Mouse (Mus musculus): Measurements from ENCODE around the gene Mlxip. TPM values are rescaled to one million over a fixed set of nuclear protein-coding genes. Genes with fewer than 3 reads are reported as not detected.

Mlxip gene
- total RNA-seq, 1 experiment from 2014 or later, result 50.7 TPM

GRCm38 (mm10) chr5:123378712-123379111 is 15.9 kb upstream of the Mlxip start:
- ATAC-seq (ENCODE audit: extremely low read depth, insufficient number of reproducible peaks, low FRiP score, poor library complexity, severe bottlenecking), result no peak

DNA sequence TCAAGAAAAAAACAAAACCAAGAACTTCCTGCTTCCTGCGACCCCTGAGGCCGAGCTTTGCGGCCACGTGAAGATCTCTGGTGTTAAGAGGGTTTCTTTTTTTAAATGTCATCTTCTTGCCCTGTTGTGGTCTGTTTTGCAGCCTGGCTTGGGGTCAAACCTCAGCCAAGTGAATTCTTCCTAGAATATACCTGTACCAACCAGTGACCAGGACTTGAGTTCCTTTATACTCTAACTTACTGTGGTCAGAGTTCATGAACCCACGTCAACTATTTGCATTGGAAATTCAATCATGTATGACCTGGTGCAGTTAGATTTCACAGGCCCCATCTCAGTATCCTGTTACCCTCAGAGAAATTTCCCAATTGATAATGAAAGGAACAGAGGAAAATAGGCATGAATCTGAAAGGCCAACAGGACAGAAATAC is 15.1 kb upstream of the Mlxip start:
- peak; percentile 30; the same call in 1 of the 2 replicates for ATAC-seq (ENCODE audit: extremely low read depth, insufficient number of reproducible peaks, low FRiP score, poor library complexity, severe bottlenecking)

- ATAC-seq (ENCODE audit: extremely low read depth, insufficient number of reproducible peaks, low FRiP score, poor library complexity, severe bottlenecking), result peak; percentile 44
Observed at GRCm38 (mm10) chr5:123381968-123382367, 12.6 kb upstream of the Mlxip start.

DNA sequence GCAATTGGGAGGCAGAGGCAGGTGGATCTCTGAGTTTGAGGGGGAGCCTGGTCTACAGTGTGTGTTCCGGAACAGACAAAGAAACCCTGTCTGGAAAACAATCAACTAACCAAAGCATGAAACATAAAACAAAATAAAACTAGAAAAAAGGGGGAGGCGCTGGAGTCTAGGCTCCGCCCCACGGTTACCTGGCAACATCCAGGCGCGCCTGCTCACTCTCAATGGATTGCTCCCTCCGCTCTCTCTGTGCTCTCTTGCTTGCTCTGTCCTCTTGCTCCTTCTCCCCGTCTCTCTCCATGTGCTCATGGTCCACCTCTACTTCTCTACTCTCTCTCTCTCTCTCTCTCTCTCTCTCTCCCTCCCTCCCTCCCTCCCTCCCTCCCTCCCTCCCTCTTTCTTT is 11.9 kb upstream of the Mlxip start:
- ATAC-seq (ENCODE audit: extremely low read depth, insufficient number of reproducible peaks, low FRiP score, poor library complexity, severe bottlenecking), result no peak

- peak; percentile 36; the same call in 1 of the 2 replicates for ATAC-seq (ENCODE audit: extremely low read depth, insufficient number of reproducible peaks, low FRiP score, poor library complexity, severe bottlenecking)
Observed at GRCm38 (mm10) chr5:123388452-123388851, 6.1 kb upstream of the Mlxip start.

- no peak for ATAC-seq (ENCODE audit: extremely low read depth, insufficient number of reproducible peaks, low FRiP score, poor library complexity, severe bottlenecking)
Observed at GRCm38 (mm10) chr5:123390536-123391441, 3.8 kb upstream of the Mlxip start.

DNA sequence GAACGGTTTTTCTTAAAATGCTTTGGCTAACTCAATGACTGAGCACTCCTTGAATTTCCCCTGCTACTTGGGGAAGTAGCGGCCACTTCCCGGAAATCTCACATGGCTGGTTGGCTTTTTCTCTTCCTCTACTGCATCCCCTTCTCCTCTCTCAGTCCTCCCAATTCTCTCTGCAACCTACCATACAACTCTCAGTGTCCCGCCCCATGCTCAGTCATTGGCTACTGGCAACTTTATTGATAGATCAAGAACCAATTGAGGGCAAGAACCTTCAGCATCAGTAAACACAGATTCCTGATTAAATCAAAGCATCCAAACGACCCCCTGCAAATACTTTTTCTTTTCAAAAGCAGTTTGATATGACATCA is 3.2 kb upstream of the Mlxip start:
- no peak for ATAC-seq (ENCODE audit: extremely low read depth, insufficient number of reproducible peaks, low FRiP score, poor library complexity, severe bottlenecking)

- no peak for ATAC-seq (ENCODE audit: extremely low read depth, insufficient number of reproducible peaks, low FRiP score, poor library complexity, severe bottlenecking)
Observed at GRCm38 (mm10) chr5:123393786-123394302, 754 bp upstream of the Mlxip start.

DNA sequence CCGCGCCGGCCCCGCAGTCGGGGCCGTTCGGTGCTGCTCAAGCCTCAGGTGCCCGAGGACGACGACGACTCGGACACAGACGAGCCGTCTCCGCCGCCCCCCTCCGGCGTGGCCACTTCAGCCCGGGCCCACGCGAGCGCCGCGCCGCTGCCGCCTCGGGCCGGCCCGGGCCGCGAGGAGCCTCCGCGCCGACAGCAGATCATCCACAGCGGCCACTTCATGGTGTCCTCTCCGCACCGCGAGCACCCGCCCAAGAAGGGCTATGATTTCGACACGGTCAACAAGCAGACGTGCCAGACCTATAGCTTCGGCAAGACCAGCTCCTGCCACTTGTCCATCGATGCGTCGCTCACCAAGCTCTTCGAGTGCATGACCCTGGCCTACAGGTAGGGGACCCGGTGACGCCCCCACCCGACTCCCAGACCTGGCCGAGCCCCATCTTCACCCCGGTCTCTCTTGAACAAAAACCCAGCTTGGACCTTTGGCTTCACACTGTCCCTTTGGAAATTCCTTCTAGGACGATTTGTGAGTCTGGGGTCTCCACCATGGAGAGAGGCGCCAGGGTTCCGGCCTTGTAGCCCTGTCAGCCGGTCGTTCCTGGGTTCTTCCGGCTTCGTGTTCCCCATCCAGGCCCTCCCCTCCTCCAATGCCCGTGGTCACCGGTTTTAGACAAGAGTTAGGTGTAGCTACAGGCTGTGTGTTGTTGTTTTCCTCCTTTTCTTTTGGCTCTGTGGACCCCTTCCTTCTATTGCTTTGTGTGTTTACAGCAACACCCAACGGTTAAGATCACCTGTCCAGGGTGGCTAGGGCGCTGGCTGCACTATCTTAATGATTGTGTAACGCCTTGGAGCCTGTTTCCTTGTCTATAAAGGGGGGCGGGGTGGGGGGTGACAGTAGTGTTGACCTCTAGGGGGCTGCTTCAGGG is 621 bp downstream of the Mlxip start:
- peak; percentile 31; the same call in 1 of the 2 replicates for ATAC-seq (ENCODE audit: extremely low read depth, insufficient number of reproducible peaks, low FRiP score, poor library complexity, severe bottlenecking)

DNA sequence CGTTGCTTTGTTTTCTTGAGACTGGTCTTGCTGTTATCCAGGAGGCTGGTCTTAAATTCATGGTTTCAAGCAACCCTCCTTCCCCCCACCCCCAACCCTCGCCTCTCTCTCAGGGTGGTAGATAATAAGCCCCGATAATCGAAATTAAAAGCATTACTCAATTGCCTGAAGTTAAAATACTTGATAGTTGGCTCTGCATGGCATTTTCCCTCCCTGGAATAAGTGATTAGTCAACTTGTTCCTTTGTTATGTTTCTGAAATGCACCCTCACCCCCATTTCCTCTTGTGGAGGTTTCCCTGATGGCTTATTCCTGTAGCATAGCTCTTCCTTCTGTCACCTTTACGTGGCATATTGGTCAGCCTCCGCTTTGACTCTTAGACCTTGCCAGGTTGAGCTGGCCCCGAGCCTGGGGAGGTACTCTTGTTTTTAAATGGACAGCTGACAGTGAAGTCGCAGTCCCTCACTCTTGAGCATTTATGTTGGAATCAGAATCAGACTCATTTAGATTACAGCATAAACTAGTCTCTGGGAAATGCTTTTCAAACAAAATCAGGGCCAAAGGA is 2.4 kb downstream of the Mlxip start:
- ATAC-seq (ENCODE audit: extremely low read depth, insufficient number of reproducible peaks, low FRiP score, poor library complexity, severe bottlenecking), result no peak

DNA sequence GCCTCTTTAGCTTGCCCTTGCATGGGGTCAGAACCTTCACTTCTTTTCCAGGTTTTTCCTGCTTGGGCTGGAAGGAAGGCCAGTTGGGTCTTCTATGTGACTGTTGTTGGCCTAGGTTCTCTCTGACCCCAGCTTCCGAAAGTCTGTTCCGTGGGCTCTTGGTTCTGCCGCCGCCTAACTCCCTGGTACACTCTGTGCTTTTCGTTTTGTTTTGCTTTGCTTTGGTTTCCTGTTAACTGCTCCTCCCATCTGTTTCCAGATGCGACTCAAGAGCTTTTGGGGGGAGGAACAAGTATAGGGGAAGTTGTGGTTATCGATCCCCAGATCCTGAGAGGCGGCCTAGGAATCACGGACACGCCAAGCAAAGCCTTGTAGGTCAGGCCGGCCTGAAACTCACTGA is 3.2 kb downstream of the Mlxip start:
- ATAC-seq (ENCODE audit: extremely low read depth, insufficient number of reproducible peaks, low FRiP score, poor library complexity, severe bottlenecking), result no peak; the same call in 1 of the 2 replicates

- no peak for ATAC-seq (ENCODE audit: extremely low read depth, insufficient number of reproducible peaks, low FRiP score, poor library complexity, severe bottlenecking)
Observed at GRCm38 (mm10) chr5:123398856-123399498, 4.4 kb downstream of the Mlxip start.

DNA sequence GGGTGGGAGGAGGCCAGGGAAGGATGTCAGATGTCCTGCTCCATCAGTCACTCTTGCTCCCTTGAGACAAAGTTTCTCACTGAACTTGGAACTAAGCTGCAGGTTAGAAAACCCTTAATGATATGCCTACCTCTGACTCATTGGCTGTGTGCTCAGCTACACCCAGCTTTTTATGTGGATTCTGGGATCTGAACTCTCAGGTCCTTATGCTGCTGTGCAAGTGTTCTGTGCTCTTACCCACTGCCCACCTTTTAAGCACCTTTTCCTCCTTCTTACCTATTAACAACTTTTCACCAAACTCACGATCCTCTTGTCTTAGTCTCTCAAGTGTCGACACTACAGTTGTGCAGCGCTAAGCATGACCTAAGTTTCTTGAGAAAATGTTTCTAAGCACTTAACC is 9.9 kb downstream of the Mlxip start:
- ATAC-seq (ENCODE audit: extremely low read depth, insufficient number of reproducible peaks, low FRiP score, poor library complexity, severe bottlenecking), result no peak

GRCm38 (mm10) chr5:123406952-123407351 is 12.4 kb downstream of the Mlxip start:
- ATAC-seq (ENCODE audit: extremely low read depth, insufficient number of reproducible peaks, low FRiP score, poor library complexity, severe bottlenecking), result no peak

DNA sequence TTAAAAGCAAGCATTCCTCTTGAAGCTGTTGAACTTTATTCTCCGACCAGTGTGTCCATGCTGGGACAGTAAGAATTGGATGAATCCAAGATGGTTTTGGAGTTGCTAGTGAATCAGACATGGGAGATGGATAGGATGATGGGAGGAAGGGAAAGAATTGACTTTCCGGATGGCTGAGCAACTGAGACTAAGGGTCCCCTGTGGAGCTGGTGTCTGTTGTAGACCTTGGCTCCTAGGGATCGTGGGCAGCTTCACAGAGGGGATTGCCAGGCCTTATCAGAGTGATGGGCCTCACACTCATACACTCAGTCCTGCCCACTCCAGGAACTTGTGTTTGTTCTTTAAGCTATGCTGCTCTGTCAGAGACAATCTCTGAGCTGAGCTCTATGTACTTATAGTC is 13.6 kb downstream of the Mlxip start:
- ATAC-seq (ENCODE audit: extremely low read depth, insufficient number of reproducible peaks, low FRiP score, poor library complexity, severe bottlenecking), result no peak

GRCm38 (mm10) chr5:123412193-123412592 is 17.6 kb downstream of the Mlxip start:
- no peak for ATAC-seq (ENCODE audit: extremely low read depth, insufficient number of reproducible peaks, low FRiP score, poor library complexity, severe bottlenecking)

- no peak for ATAC-seq (ENCODE audit: extremely low read depth, insufficient number of reproducible peaks, low FRiP score, poor library complexity, severe bottlenecking)
Observed at GRCm38 (mm10) chr5:123413866-123414363, 19.3 kb downstream of the Mlxip start.

DNA sequence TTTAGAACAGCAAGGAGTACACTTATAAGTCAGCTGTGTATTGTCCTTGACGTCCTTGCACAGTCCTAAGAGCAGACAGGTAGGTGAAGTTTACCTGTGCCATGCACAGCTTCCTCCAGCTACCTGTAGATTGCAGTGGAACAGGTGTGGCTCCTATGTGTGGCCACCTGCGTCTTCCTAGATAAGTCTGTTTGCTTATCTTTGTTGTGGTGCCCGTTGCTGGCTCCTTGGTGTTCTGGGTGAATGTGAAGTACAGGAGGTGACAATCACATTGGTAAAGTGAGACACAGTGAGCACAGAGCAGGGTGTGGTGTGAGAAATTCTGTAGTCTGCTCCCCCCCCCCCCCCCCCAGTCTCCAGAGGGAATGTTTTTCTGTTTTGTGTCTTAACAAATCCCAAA is 21.6 kb downstream of the Mlxip start:
- ATAC-seq (ENCODE audit: extremely low read depth, insufficient number of reproducible peaks, low FRiP score, poor library complexity, severe bottlenecking), result no peak

Data from neutrophil, adult 5-6 weeks (primary cell).